Mouse (Mus musculus) midbrain, embryonic 15.5 days (tissue): Measurements from ENCODE around the gene Fam104a. TPM values are rescaled to one million over a fixed set of nuclear protein-coding genes. Genes with fewer than 3 reads are reported as not detected.

Experiments
- ATAC-seq: fragments of 200-750 bp; cut with Nextera tagmentation; replicated peaks from 2 replicates; pipeline ENCODE4 v1.8.0; 2017; ENCODE audit warnings: moderate TSS enrichment
- H3K27ac ChIP-seq: fragments of 300-500 bp; sonication (generic); 2 replicates; pipeline ENCODE4 v1.5.1; 2015; ENCODE audit warnings: mild to moderate bottlenecking, inconsistent platforms
- H3K27me3 ChIP-seq: fragments of 300-500 bp; sonication (generic); replicated peaks from 2 replicates; pipeline ENCODE4 v1.6.1; 2015; ENCODE audit warnings: inconsistent platforms
- H3K36me3 ChIP-seq: fragments of 300-500 bp; sonication (generic); replicated peaks from 2 replicates; pipeline ENCODE4 v1.6.1; 2015; ENCODE audit warnings: inconsistent platforms
- H3K4me1 ChIP-seq: fragments of 300-500 bp; sonication (generic); 2 replicates; pipeline ENCODE4 v1.6.1; 2015; ENCODE audit warnings: inconsistent platforms
- H3K4me2 ChIP-seq: fragments of 300-500 bp; sonication (generic); 2 replicates; pipeline ENCODE4 v1.6.1; 2015; ENCODE audit warnings: inconsistent platforms, mild to moderate bottlenecking, moderate library complexity
- H3K4me3 ChIP-seq: fragments of 300-500 bp; sonication (generic); 2 replicates; pipeline ENCODE4 v1.5.1; 2015; ENCODE audit warnings: mild to moderate bottlenecking, inconsistent platforms
- H3K9ac ChIP-seq: fragments of 300-500 bp; sonication (generic); 2 replicates; pipeline ENCODE4 v1.6.1; 2015; ENCODE audit warnings: mild to moderate bottlenecking, inconsistent platforms
- H3K9me3 ChIP-seq: fragments of 300-500 bp; sonication (generic); 2 replicates; pipeline ENCODE4 v1.6.1; 2016; ENCODE audit warnings: inconsistent platforms
- WGBS: fragments of 180-500 bp; shearing (Covaris S2); methylation state at CpG from one replicate; pipeline ENCODE4 v1.1.7; 2015; ENCODE audit warnings: mixed read lengths; 5-methylcytosine and 5-hydroxymethylcytosine counted together
- polyA plus RNA-seq: library from polyadenylated mRNA; unstranded; fragments of >200 nt; fragmentation: Nextera tagmentation; extraction: Ambion mirVana; gene quantifications from 2 replicates; pipeline ENCODE4 v1.2.1, GENCODE M21; 2015

Fam104a gene
- polyA plus RNA-seq, 1 experiment from 2014 or later, result 42.9 TPM

- H3K36me3 ChIP-seq, result no peaks in the 10 kb centered on the region
- H3K4me1 ChIP-seq, result peaks cover 37% of the 10 kb centered on the region
- H3K9ac ChIP-seq, result peak overlapping the region; percentile 58
- H3K9me3 ChIP-seq, result no peaks in the 10 kb centered on the region
- H3K27me3 ChIP-seq, result peaks cover 5% of the 10 kb centered on the region; the same call in 1 of the 2 replicates
- ATAC-seq, result peak; percentile 46
- H3K4me3 ChIP-seq, result peak overlapping the region; percentile 58
- peak overlapping the region; percentile 97 for H3K4me2 ChIP-seq
- WGBS, result 2% methylated on average over 31 of the region's 31 CpGs
- peak overlapping the region; percentile 38; the same call in 1 of the 2 replicates for H3K27ac ChIP-seq
These were observed 64.4 kb downstream of the Fam104a start for GRCm38 (mm10) chr11:113619420-113620080.

GRCm38 (mm10) chr11:113618672-113619419 is 65.1 kb downstream of the Fam104a start, which contains the start of gene Sstr2:
Gene Sstr2 (plus strand): TSS chr11:113619342.
- Histone ChIP-seq H3K27me3 (peaks cover 5% of the 10 kb centered on the region; the same call in 1 of the 2 replicates), H3K4me2 (peak within 1 kb of the TSS; percentile 97), H3K9me3 (no peaks in the 10 kb centered on the region), H3K27ac (peak within 1 kb of the TSS; percentile 38; the same call in 1 of the 2 replicates), H3K4me3 (peak within 1 kb of the TSS; percentile 58), H3K36me3 (no peaks in the 10 kb centered on the region), H3K9ac (peak within 1 kb of the TSS; percentile 58), H3K4me1 (peaks cover 37% of the 10 kb centered on the region)
- peak; percentile 83 for ATAC-seq
- under 1% methylated on average over 54 of the region's 54 CpGs for WGBS

- Histone ChIP-seq H3K27me3 (peaks cover 5% of the 10 kb centered on the region; the same call in 1 of the 2 replicates), H3K4me2 (peak overlapping the region; percentile 97), H3K4me1 (peaks cover 37% of the 10 kb centered on the region), H3K9me3 (no peaks in the 10 kb centered on the region), H3K36me3 (no peaks in the 10 kb centered on the region), H3K9ac (no peak overlapping the region; the same call in 1 of the 2 replicates), H3K27ac (no peak overlapping the region), H3K4me3 (peak overlapping the region; percentile 58)
- 27% methylated on average over 4 of the region's 4 CpGs for WGBS
- no peak for ATAC-seq
These were observed 65.7 kb downstream of the Fam104a start for GRCm38 (mm10) chr11:113618303-113618671.

- Histone ChIP-seq H3K4me1 (peaks cover 39% of the 10 kb centered on the region), H3K4me3 (no peak overlapping the region), H3K9ac (no peak overlapping the region), H3K36me3 (no peaks in the 10 kb centered on the region), H3K4me2 (no peak overlapping the region), H3K27ac (no peak overlapping the region), H3K9me3 (no peaks in the 10 kb centered on the region), H3K27me3 (peaks cover 5% of the 10 kb centered on the region; the same call in 1 of the 2 replicates)
- no peak for ATAC-seq
- WGBS, result 47% methylated on average over 14 of the region's 14 CpGs
These were observed 66.6 kb downstream of the Fam104a start for GRCm38 (mm10) chr11:113617132-113617911.

GRCm38 (mm10) chr11:113614476-113614875 is 69.5 kb downstream of the Fam104a start:
- no peaks in the 10 kb centered on the region for H3K9me3 ChIP-seq
- no peak overlapping the region for H3K9ac ChIP-seq
- H3K36me3 ChIP-seq, result no peaks in the 10 kb centered on the region
- WGBS, result 88% methylated on average over 6 of the region's 6 CpGs
- H3K27me3 ChIP-seq, result peaks cover 5% of the 10 kb centered on the region; the same call in 1 of the 2 replicates
- H3K4me2 ChIP-seq, result no peak overlapping the region
- H3K4me1 ChIP-seq, result peaks cover 32% of the 10 kb centered on the region
- no peak for ATAC-seq
- H3K27ac ChIP-seq, result no peak overlapping the region
- H3K4me3 ChIP-seq, result no peak overlapping the region

- Histone ChIP-seq H3K27me3 (no peaks in the 10 kb centered on the region; the same call in 1 of the 2 replicates), H3K4me2 (0 out of 2 replicates have a peak overlapping the region, but pooled peaks have one; percentile 3), H3K9me3 (no peaks in the 10 kb centered on the region), H3K4me1 (peaks cover 10% of the 10 kb centered on the region), H3K9ac (no peak overlapping the region), H3K27ac (peak overlapping the region; percentile 68), H3K4me3 (no peak overlapping the region), H3K36me3 (no peaks in the 10 kb centered on the region)
- 9% methylated on average over 24 of the region's 24 CpGs for WGBS
- peak; percentile 72 for ATAC-seq
These were observed 72.0 kb downstream of the Fam104a start for GRCm38 (mm10) chr11:113611664-113612611.

Other genes with a start within 250 kb of the Fam104a start
- 15.5 and 20.5 TPM in 2 replicates for gene Sstr2, start 64.8 kb downstream of the Fam104a start, polyA plus RNA-seq
- 39.8 and 40.7 TPM in 2 replicates for gene Cog1, start 35.0 kb downstream of the Fam104a start, polyA plus RNA-seq
- gene Slc39a11, start 34.1 kb downstream of the Fam104a start, polyA plus RNA-seq, result 33.9 and 35.3 TPM in 2 replicates
- gene D11Wsu47e, start 257 bp upstream of the Fam104a start, polyA plus RNA-seq, result 30.3 and 30.7 TPM in 2 replicates
- 0.22 and 0.73 TPM in 2 replicates for gene Cpsf4l, start 25.9 kb upstream of the Fam104a start, polyA plus RNA-seq
- 72.0 and 72.4 TPM in 2 replicates for gene Cdc42ep4, start 67.7 kb upstream of the Fam104a start, polyA plus RNA-seq